Mouse (Mus musculus): ENCODE measurements around the gene Plxnd1. TPM values are rescaled to one million over a fixed set of nuclear protein-coding genes. Genes with fewer than 3 reads are reported as not detected.

Plxnd1 gene
- polyA plus RNA-seq, 1 experiment from 2014 or later, result 9.1 TPM

DNA sequence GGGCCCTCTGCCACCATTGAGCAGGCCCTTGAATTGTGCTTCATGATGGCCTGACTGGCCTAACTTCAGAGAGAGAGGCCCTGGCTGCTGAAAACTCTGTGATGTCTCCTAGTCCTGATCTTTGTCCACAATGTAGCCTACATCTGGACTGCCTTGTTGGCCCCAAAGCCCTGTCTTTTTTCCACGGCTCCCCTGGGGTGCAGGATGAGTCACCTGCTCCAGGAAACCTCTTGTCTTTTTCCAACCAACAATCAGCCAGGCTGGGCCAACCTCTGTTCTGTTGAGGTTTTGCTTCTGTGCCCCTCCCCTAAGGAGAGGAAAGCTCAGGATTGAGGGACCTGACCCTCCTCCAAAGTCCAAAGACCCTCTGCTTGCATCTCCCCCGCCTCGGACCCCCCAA, 33.1 kb downstream of the Plxnd1 start:
- H3K27me3 ChIP-seq, result 0 out of 2 replicates have a peak, but pooled peaks cover 5% of the 10 kb centered on the region
- 78% methylated on average over 3 of the region's 3 CpGs for WGBS
- no peak overlapping the region for H3K4me3 ChIP-seq
- H3K9me3 ChIP-seq, result no peaks in the 10 kb centered on the region
- H3K27ac ChIP-seq, result no peak overlapping the region
- peaks cover 18% of the 10 kb centered on the region for H3K4me1 ChIP-seq (replicated peaks)
- no peaks in the 10 kb centered on the region for H3K36me3 ChIP-seq
- no peak overlapping the region for H3K4me2 ChIP-seq
- H3K9ac ChIP-seq, result no peak overlapping the region
- no peak for ATAC-seq (ENCODE audit: low FRiP score)

DNA sequence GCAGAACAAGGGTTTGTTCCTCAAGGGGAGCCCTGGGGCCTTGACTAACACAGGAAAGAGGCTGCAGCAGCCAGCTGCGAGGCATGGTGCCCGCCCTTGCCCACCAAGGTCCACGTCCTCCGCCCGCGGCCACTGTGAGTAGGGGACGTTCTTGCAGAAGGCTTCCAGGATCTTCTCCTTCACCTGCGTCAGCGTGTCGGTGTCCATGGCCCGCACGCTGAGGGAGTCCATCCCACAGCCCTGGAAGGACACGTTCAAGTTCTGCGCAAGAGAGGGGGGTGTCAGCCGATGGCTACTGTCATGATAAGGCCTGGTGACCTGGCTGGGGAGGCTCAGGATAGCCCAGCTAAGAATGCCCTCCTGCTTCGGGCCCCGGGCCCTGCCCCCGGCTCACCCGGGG, 34.5 kb downstream of the Plxnd1 start:
- H3K27ac ChIP-seq, result no peak overlapping the region
- H3K9ac ChIP-seq, result no peak overlapping the region
- no peak overlapping the region for H3K4me2 ChIP-seq
- H3K4me3 ChIP-seq, result no peak overlapping the region
- H3K9me3 ChIP-seq, result no peaks in the 10 kb centered on the region
- no peaks in the 10 kb centered on the region for H3K36me3 ChIP-seq
- no peak for ATAC-seq (ENCODE audit: low FRiP score)
- 92% methylated on average over 19 of the region's 19 CpGs for WGBS
- H3K4me1 ChIP-seq (replicated peaks), result peaks cover 23% of the 10 kb centered on the region
- 0 out of 2 replicates have a peak, but pooled peaks cover 5% of the 10 kb centered on the region for H3K27me3 ChIP-seq

DNA sequence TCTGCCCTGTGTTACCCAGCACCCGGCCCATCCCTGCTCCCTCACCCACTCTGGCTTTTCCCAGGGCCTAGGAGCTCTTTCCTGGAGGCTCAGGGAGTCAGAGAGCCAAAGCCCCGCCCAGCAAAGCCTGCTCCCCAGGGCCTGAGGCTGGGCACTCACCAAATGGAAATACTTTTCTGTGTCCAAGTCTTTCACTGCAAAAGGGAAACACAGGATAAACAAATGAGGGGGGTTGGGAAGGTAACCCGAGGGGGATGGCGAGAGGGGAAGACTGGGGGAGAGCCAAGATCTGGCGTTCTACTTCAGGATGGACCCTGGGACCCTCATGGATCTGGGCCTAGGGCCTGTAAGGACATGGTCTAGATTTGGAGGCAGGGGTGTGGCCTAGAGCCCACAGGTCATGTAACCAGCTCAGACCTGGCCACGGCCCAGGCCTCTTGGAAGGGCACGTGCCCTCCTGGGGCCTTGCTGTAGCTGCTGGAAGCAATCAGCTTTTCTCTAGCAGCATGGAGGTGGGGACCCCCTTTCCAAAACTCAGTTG, 35.6 kb downstream of the Plxnd1 start:
- no peak for ATAC-seq (ENCODE audit: low FRiP score)
- H3K4me3 ChIP-seq, result no peak overlapping the region
- WGBS, result 77% methylated on average over 7 of the region's 7 CpGs
- H3K4me2 ChIP-seq, result no peak overlapping the region
- H3K27me3 ChIP-seq, result 0 out of 2 replicates have a peak, but pooled peaks cover 5% of the 10 kb centered on the region
- H3K9me3 ChIP-seq, result no peaks in the 10 kb centered on the region
- H3K27ac ChIP-seq, result no peak overlapping the region
- H3K4me1 ChIP-seq (replicated peaks), result peaks cover 28% of the 10 kb centered on the region
- no peak overlapping the region for H3K9ac ChIP-seq
- no peaks in the 10 kb centered on the region for H3K36me3 ChIP-seq

DNA sequence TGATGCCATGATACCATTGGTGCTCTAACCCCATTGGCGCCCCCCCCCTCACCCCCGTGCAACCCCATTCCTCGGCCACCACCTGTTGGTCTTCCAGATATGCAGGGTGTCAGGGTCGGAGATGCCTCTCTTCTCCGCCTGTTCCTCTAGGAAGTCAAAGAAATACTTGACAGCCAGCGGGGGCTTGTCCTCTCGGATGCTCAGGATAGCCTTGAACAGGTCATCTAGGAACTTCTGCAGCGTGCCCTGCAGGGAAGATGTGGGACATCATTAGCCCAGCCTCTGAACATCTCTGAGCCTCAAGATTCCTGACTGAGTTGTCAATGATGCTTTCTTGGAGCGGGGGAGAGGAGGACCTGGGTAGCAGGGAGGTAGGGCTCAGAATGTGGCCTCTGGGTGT, 36.4 kb downstream of the Plxnd1 start:
- Histone ChIP-seq H3K9ac (no peak overlapping the region), H3K4me1 (replicated peaks) (peaks cover 28% of the 10 kb centered on the region), H3K4me2 (no peak overlapping the region), H3K36me3 (no peaks in the 10 kb centered on the region), H3K27me3 (no peaks in the 10 kb centered on the region), H3K4me3 (no peak overlapping the region), H3K9me3 (no peaks in the 10 kb centered on the region), H3K27ac (no peak overlapping the region)
- ATAC-seq (ENCODE audit: low FRiP score), result no peak
- 95% methylated on average over 9 of the region's 9 CpGs for WGBS

DNA sequence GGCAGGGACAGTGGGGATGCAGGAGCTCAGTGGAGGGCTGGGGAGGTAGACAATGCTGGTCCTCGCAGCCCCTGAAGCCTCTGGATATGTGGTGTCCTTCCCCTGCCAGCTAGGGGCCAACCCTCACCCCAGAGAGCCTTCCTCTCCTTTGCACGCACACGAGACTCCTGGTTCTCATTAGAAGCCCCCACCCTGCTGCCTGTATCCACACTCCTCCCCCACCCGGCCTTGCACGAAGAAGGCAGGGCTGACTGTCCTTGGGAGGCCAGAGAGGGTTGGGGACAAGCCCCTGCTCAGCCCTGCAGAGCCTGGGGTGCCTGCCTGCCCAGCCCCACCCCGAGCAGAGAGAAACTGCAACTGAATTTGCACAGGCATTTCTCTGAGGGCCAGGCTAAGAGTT, 37.1 kb downstream of the Plxnd1 start:
- no peak overlapping the region for H3K4me3 ChIP-seq
- H3K36me3 ChIP-seq, result no peaks in the 10 kb centered on the region
- ATAC-seq (ENCODE audit: low FRiP score), result no peak
- H3K9me3 ChIP-seq, result no peaks in the 10 kb centered on the region
- 42% methylated on average over 6 of the region's 6 CpGs for WGBS
- peaks cover 30% of the 10 kb centered on the region for H3K4me1 ChIP-seq (replicated peaks)
- H3K27ac ChIP-seq, result no peak overlapping the region; the same call in 1 of the 2 replicates
- no peaks in the 10 kb centered on the region for H3K27me3 ChIP-seq
- 0 out of 2 replicates have a peak overlapping the region, but pooled peaks have one; percentile 13 for H3K9ac ChIP-seq
- H3K4me2 ChIP-seq, result no peak overlapping the region

DNA sequence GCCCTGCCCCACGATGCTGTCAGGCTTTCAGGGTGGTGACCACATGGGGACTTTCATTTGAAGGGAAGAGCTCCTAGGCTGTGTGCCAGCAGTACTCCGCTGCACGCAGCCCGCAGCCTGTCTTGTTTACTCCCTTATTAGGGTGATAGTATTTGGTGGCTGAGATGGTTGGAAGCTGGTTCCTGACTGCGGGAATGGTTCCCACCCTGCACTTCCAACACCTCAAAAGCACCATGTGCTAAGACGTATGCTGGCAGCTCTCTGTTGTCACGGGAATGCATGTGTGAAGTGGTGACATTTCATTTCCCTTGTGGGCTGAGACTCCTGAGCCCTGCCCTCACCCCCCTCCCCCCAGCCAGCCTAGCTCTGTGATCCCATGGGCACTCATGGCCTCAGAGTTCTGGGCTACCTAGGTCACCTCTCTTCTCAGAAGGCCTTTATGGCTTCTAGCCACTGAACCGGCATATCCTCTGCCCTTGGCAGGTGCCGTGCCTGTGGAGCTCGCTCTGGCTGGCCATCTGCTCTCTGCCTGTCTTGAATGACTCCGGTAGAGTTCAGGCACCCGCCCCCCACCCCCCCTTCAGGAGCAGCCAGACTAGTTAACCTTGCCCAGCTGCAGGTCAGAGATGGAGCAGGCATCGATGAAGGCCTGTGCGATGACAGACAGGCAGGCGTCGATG, 37.7 kb downstream of the Plxnd1 start:
- no peak overlapping the region for H3K4me2 ChIP-seq
- peak overlapping the region; percentile 13; the same call in 1 of the 2 replicates for H3K9ac ChIP-seq
- H3K27me3 ChIP-seq, result no peaks in the 10 kb centered on the region
- H3K27ac ChIP-seq, result peak overlapping the region; percentile 18; the same call in 1 of the 2 replicates
- 33% methylated on average over 16 of the region's 16 CpGs for WGBS
- peaks cover 30% of the 10 kb centered on the region for H3K4me1 ChIP-seq (replicated peaks)
- no peak overlapping the region for H3K4me3 ChIP-seq
- no peaks in the 10 kb centered on the region for H3K36me3 ChIP-seq
- no peaks in the 10 kb centered on the region for H3K9me3 ChIP-seq
- no peak for ATAC-seq (ENCODE audit: low FRiP score)

DNA sequence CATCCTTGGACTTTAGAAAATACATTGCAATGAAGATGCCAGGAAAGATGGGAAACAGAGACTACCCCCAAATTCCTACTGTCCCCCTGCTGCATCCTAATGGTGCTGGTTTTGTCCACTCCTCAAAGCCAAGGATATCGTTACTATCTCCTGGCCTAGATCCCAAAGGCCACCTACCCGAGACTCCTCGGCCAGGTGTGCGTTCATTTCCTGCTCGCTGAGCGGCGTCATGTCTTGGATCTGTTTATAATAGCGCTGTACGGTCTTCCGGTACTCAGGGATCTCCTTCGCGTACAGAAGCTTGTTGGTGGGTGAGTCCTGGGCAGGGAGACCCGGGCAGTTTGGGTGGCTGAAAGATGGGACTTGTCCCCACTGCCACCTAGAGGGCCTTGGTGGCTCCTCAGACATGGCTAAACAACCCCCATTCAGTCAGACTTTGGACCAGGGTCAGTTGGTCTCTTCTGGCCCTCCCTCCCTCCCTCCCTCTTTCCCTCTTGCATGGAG, 38.3 kb downstream of the Plxnd1 start:
- Histone ChIP-seq H3K27ac (no peak overlapping the region), H3K27me3 (no peaks in the 10 kb centered on the region), H3K4me3 (no peak overlapping the region), H3K36me3 (no peaks in the 10 kb centered on the region), H3K9me3 (0 out of 2 replicates have a peak, but pooled peaks cover 2% of the 10 kb centered on the region), H3K4me1 (replicated peaks) (peaks cover 30% of the 10 kb centered on the region), H3K4me2 (no peak overlapping the region), H3K9ac (no peak overlapping the region)
- no peak for ATAC-seq (ENCODE audit: low FRiP score)
- 86% methylated on average over 13 of the region's 13 CpGs for WGBS

DNA sequence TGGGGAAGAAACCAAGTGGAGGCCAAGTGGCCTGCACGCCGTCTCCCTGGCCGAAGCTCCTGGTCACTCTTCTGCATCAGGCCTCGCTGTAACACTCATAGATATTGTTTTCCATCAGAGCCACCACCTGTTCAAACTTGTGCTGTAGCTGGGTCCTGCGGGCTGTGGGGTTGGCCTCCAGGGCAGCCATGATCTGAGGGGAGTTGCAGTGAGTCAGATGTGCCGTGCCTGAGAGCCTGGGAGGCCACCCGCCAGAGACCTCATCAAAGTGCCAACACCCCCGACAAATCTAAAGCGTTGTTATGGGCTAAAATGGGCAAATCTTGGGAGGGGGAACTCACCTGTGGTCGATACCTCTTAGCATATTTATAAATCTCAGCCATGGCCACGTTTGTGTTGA, 39.1 kb downstream of the Plxnd1 start:
- Histone ChIP-seq H3K27me3 (no peaks in the 10 kb centered on the region), H3K27ac (no peak overlapping the region), H3K9ac (no peak overlapping the region), H3K36me3 (no peaks in the 10 kb centered on the region), H3K9me3 (0 out of 2 replicates have a peak, but pooled peaks cover 3% of the 10 kb centered on the region), H3K4me2 (no peak overlapping the region), H3K4me3 (no peak overlapping the region), H3K4me1 (replicated peaks) (peaks cover 30% of the 10 kb centered on the region)
- ATAC-seq (ENCODE audit: low FRiP score), result no peak
- WGBS, result 85% methylated on average over 11 of the region's 11 CpGs

DNA sequence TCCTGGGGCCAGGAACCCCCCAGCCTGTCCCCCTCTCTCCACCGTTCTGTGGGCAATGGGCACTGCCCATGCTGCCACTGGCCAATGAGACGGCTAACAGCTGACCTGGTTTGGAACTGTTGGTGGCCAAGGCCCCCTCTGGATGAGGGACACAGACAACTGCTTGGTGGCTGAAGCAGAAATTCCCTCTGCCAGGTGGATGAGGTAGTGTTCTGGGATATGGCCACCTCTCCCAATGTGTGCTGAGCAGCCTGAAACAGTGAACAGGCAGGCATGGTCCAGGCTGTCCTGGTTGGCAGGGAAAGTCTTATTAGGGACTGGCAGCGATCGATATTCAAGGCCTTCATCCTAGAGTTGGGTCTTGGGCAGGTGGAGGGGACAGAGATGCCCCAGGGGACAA, 39.6 kb downstream of the Plxnd1 start:
- WGBS, result 95% methylated on average over 4 of the region's 4 CpGs
- H3K36me3 ChIP-seq, result no peaks in the 10 kb centered on the region
- H3K27me3 ChIP-seq, result no peaks in the 10 kb centered on the region
- peaks cover 30% of the 10 kb centered on the region for H3K4me1 ChIP-seq (replicated peaks)
- no peak overlapping the region for H3K27ac ChIP-seq
- H3K4me3 ChIP-seq, result no peak overlapping the region
- no peak for ATAC-seq (ENCODE audit: low FRiP score)
- H3K9ac ChIP-seq, result no peak overlapping the region
- 0 out of 2 replicates have a peak, but pooled peaks cover 3% of the 10 kb centered on the region for H3K9me3 ChIP-seq
- H3K4me2 ChIP-seq, result no peak overlapping the region

DNA sequence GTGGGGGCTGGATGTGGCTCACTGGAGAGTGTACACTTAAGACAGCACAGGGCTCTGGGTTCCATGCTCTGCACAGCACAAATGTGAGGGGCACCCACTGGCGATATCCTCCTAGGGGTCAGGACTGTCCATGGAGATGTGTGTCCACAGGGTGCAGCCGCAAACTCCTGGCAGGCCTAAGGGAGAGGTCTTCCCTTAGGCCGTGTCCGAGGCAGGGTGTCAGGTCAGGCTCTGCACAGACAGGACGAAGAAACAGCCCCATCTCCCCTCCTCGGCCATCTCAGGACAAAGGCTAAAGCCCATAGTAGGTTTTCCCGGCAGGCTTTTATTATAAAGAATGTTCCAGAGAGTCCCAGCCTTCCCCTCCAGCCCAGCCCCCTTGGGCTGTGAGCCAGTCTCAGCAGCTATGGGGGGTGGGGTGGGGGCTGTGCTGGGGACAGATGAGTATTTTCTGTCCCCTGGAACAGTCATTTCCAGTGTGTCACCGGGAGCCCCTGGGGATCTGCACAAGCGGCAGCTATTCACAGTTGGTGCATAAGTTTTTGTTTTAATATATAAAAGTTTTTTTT, 40.2 kb downstream of the Plxnd1 start:
- no peak overlapping the region for H3K27ac ChIP-seq
- no peaks in the 10 kb centered on the region for H3K27me3 ChIP-seq
- no peaks in the 10 kb centered on the region for H3K36me3 ChIP-seq
- no peak overlapping the region for H3K9ac ChIP-seq
- ATAC-seq (ENCODE audit: low FRiP score), result no peak
- H3K9me3 ChIP-seq, result 0 out of 2 replicates have a peak, but pooled peaks cover 3% of the 10 kb centered on the region
- no peak overlapping the region for H3K4me3 ChIP-seq
- no peak overlapping the region for H3K4me2 ChIP-seq
- WGBS, result 68% methylated on average over 9 of the region's 9 CpGs
- H3K4me1 ChIP-seq (replicated peaks), result peaks cover 30% of the 10 kb centered on the region

DNA sequence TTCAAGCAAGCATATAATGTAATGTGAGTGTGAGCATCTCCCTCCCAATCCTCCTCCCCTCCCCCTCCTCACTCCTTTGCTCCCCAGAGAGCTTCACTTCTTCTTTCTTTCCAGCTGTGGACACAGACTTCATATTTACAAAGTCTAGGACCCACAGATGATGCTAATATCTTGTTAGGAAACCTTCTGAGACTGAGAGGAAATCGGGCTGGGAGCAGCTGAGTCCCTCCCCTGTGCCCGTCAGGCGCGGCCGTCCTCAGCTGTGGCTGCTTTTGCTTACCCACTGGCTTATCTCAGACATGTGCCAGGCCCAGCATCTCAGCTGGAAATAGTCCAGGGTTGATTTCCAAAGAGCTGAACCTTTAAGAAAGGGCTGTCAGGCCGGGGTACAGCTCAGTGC, 48.4 kb downstream of the Plxnd1 start:
- H3K9ac ChIP-seq, result no peak overlapping the region
- no peak overlapping the region for H3K4me3 ChIP-seq
- H3K9me3 ChIP-seq, result no peaks in the 10 kb centered on the region
- H3K36me3 ChIP-seq, result no peaks in the 10 kb centered on the region
- peaks cover 11% of the 10 kb centered on the region for H3K4me1 ChIP-seq (replicated peaks)
- H3K27me3 ChIP-seq, result no peaks in the 10 kb centered on the region
- no peak overlapping the region for H3K4me2 ChIP-seq
- WGBS, result 50% methylated on average over 6 of the region's 6 CpGs
- peak overlapping the region; percentile 44; the same call in 1 of the 2 replicates for H3K27ac ChIP-seq
- ATAC-seq (ENCODE audit: low FRiP score), result no peak

DNA sequence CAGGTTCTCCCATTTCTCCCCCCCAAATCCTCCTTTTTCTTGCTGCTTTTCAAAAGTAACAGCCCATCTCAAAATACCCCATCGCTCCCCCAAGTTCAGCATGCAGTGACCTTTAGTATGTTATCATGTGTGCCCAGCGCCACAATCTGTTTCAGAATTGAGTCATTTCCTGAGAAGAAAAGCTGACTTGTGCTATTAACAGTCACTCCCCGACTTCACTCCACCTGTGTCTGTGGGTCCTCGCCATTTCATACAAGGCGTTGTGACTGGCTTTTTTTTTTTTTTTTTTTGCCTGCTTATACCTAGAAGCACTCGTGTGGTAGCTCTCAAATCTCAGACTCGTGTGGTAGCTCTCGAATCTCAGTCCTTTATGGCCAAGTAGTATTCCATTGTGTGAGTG, 49.2 kb downstream of the Plxnd1 start:
- no peak overlapping the region for H3K9ac ChIP-seq
- H3K4me2 ChIP-seq, result no peak overlapping the region
- H3K4me3 ChIP-seq, result no peak overlapping the region
- 87% methylated on average over 8 of the region's 8 CpGs for WGBS
- no peaks in the 10 kb centered on the region for H3K36me3 ChIP-seq
- no peaks in the 10 kb centered on the region for H3K9me3 ChIP-seq
- H3K27me3 ChIP-seq, result no peaks in the 10 kb centered on the region
- H3K27ac ChIP-seq, result no peak overlapping the region
- H3K4me1 ChIP-seq (replicated peaks), result peaks cover 16% of the 10 kb centered on the region
- ATAC-seq (ENCODE audit: low FRiP score), result no peak

Measured in hindbrain, embryonic 13.5 days (tissue).